Mouse (Mus musculus): ENCODE results near the gene Abcb11.

- TF ChIP-seq CTCF (IDR thresholded peaks at IDR 0.05; ENCODE audit: insufficient read depth, low read depth, low read length): no peak
- no peak for TF ChIP-seq POLR2A (IDR thresholded peaks at IDR 0.05; ENCODE audit: insufficient read depth, low read depth, low read length)
These were observed 151.4 kb downstream of the Abcb11 start for GRCm38 (mm10) chr2:69191059-69191458.
